Mouse (Mus musculus) ES-E14 (cell line): ENCODE results near the gene Dcaf11. TPM values are rescaled to one million over a fixed set of nuclear protein-coding genes. Genes with fewer than 3 reads are reported as not detected.

Source experiments
- DNase-seq: peaks from one replicate; pipeline ENCODE4 v3.0.0-alpha.2; 2013; ENCODE audit warnings: low read depth, low spot score
- H3K27ac ChIP-seq: 2 replicates; pipeline ENCODE4 v1.5.1; 2012; ENCODE audit warnings: low read depth, mild to moderate bottlenecking, low read length, moderate library complexity, mixed read lengths; ENCODE audit not compliant: poor library complexity, insufficient read depth, severe bottlenecking
- H3K36me3 ChIP-seq: 2 replicates; pipeline ENCODE4 v1.6.1; 2012; ENCODE audit warnings: mild to moderate bottlenecking, low read length, moderate library complexity, mixed read lengths; ENCODE audit not compliant: control insufficient read depth, poor library complexity, insufficient read depth, severe bottlenecking
- H3K4me1 ChIP-seq, 2 experiments: fragments of 150-350 bp in 1 of 2; sonication (generic) in 1 of 2; 2 replicates each; pipeline ENCODE4 v1.6.1; 2012; ENCODE audit warnings: low read length in 2 of 2, mild to moderate bottlenecking in 1 of 2, mixed read lengths in 1 of 2; ENCODE audit not compliant: control insufficient read depth in 2 of 2, insufficient read depth in 2 of 2, poor library complexity in 1 of 2
- H3K4me3 ChIP-seq, 2 experiments: fragments of 150-350 bp in 1 of 2; sonication (generic) in 1 of 2; 2 replicates each; pipeline ENCODE4 v1.5.1; 2012; ENCODE audit warnings: low read length in 2 of 2, low read depth in 1 of 2, mild to moderate bottlenecking in 1 of 2, mixed read lengths in 1 of 2; ENCODE audit not compliant: insufficient read depth in 1 of 2, poor library complexity in 1 of 2, severe bottlenecking in 1 of 2
- H3K9ac ChIP-seq: 2 replicates; pipeline ENCODE4 v1.6.1; 2012; ENCODE audit warnings: low read depth, mild to moderate bottlenecking, low read length, mixed read lengths; ENCODE audit not compliant: poor library complexity, insufficient read depth, severe bottlenecking
- H3K9me3 ChIP-seq: fragments of 150-350 bp; sonication (generic); 2 replicates; pipeline ENCODE4 v1.6.1; 2012; ENCODE audit warnings: low read depth, mild to moderate bottlenecking, low read length; ENCODE audit not compliant: control insufficient read depth, insufficient read depth
- CHD2 ChIP-seq: IDR thresholded peaks from 2 replicates; pipeline ENCODE4 v1.6.1; 2014; ENCODE audit warnings: mild to moderate bottlenecking, low read depth, low read length, inconsistent platforms
- HCFC1 ChIP-seq: IDR thresholded peaks from 2 replicates; pipeline ENCODE4 v1.6.1; 2012; ENCODE audit warnings: low read length, inconsistent platforms, borderline replicate concordance; ENCODE audit not compliant: insufficient read depth
- MAFK ChIP-seq: IDR thresholded peaks from 2 replicates; pipeline ENCODE4 v1.6.1; 2014; ENCODE audit warnings: mild to moderate bottlenecking, low read depth, low read length, inconsistent platforms; ENCODE audit not compliant: insufficient read depth
- ZC3H11A ChIP-seq: IDR thresholded peaks from 2 replicates; pipeline ENCODE4 v1.6.1; 2012; ENCODE audit warnings: low read depth, mild to moderate bottlenecking, inconsistent platforms, low read length, borderline replicate concordance
- ZNF384 ChIP-seq: IDR thresholded peaks from 2 replicates; pipeline ENCODE4 v1.6.1; 2012; ENCODE audit warnings: low read depth, low read length, inconsistent platforms
- in situ Hi-C, 2 experiments: fragments of 600-800 bp; cut with MboI; formaldehyde crosslinking; loops; one replicate each; pipeline ENCODE4 v1.15.1; 2025; ENCODE audit warnings: low sequenced_read_pairs in 2 of 2, inconsistent platforms in 1 of 2; ENCODE audit not compliant: unreplicated experiment in 2 of 2
- total RNA-seq: library from RNA; depleted of rRNA; stranded (reverse); fragments of 300-350 nt; gene quantifications from 2 replicates; pipeline ENCODE4 v1.2.3, GENCODE M21; 2012

Gene Dcaf11
- total RNA-seq, 1 experiment = 17.5 TPM

DNA sequence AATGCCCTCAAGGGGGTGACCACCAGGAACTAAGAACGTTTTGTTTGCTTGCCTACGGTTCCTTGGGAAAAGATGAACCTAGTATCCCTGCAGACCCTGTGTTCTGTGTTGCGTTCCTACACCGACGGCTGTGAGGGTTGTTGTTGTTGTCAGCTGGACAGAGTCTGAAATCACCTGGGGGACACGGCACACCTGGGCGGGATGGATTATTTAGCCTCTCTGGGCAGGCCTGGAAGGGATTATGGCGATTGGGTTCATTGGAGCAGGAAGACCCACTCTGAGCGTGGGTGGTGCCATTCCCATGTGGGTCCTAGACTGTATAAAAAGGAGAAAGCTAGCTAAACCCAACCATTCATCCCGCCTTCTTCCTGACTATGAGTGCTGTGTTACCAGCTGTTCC is 2.1 kb downstream of the Dcaf11 start:
- peaks cover 0 to 5% of the 10 kb centered on the region in 2 experiments; a peak in 1 of 4 replicates for H3K4me1 ChIP-seq
- no peak overlapping the region for H3K9ac ChIP-seq
- H3K9me3 ChIP-seq = no peaks in the 10 kb centered on the region
- peaks cover 15% of the 10 kb centered on the region; the same call in 1 of the 2 replicates for H3K36me3 ChIP-seq
- in situ Hi-C loops = no loop called here
- no peak for DNase-seq
- TF ChIP-seq ZNF384 = no peak
- no peak for TF ChIP-seq HCFC1
- TF ChIP-seq CHD2 = no peak
- TF ChIP-seq ZC3H11A = no peak
- no peak for TF ChIP-seq MAFK
- H3K4me3 ChIP-seq = no peak overlapping the region
- no peak overlapping the region for H3K27ac ChIP-seq

DNA sequence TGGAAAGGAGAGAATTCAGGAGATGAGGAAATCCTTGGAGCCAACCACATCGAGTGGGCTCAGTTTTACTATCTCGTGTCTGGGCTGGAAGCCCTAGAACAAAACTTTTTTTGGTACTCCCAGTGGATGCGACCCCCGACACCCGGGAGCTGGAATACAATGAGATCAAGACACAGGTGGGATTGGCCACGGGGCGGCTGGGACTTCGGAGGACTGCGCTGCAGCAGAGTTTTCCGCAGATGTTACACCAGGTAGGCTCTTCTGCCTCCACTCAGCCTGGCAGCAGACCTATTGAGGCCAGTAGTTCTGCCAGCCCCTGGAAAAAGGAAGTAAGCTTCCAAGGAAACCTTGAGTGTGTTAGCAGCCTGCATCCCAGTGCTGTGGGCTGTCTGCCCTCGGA is 3.4 kb downstream of the Dcaf11 start:
- H3K9me3 ChIP-seq = no peaks in the 10 kb centered on the region
- peaks cover 21% of the 10 kb centered on the region; the same call in 1 of the 2 replicates for H3K36me3 ChIP-seq
- H3K9ac ChIP-seq = no peak overlapping the region
- no peak overlapping the region for H3K27ac ChIP-seq
- in situ Hi-C loops = no loop called here
- DNase-seq = no peak
- H3K4me1 ChIP-seq = peaks cover 0 to 5% of the 10 kb centered on the region in 2 experiments; a peak in 1 of 4 replicates
- H3K4me3 ChIP-seq = no peak overlapping the region
- TF ChIP-seq ZNF384 = no peak
- no peak for TF ChIP-seq CHD2
- TF ChIP-seq ZC3H11A = no peak

DNA sequence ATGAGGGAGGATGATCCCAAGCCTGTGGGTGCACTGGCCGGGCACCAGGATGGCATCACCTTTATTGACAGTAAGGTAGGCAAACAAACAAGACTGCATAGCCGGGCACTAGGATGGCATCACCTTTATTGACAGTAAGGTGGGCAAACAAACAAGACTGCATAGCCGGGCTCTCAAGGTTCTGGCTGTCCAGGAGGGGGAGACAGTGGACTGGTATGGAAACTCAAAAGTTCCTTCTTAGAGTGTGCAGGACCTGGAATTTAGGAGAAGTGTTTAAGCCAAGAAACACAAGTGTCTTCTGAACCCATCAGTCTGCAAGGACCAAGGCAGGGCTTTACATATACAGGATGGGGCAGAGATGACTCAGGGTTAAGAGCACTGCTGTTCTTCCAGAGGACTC is 5.9 kb downstream of the Dcaf11 start:
- in situ Hi-C loops = no loop called here
- DNase-seq = no peak
- Histone ChIP-seq H3K27ac (no peak overlapping the region), H3K4me3 (no peak overlapping the region), H3K9me3 (no peaks in the 10 kb centered on the region), H3K36me3 (peaks cover 28% of the 10 kb centered on the region; the same call in 1 of the 2 replicates), H3K9ac (no peak overlapping the region), H3K4me1 (peaks cover 0 to 5% of the 10 kb centered on the region in 2 experiments; a peak in 1 of 4 replicates)
- TF ChIP-seq HCFC1 (no peak), ZNF384 (no peak), MAFK (no peak), CHD2 (no peak), ZC3H11A (no peak)

DNA sequence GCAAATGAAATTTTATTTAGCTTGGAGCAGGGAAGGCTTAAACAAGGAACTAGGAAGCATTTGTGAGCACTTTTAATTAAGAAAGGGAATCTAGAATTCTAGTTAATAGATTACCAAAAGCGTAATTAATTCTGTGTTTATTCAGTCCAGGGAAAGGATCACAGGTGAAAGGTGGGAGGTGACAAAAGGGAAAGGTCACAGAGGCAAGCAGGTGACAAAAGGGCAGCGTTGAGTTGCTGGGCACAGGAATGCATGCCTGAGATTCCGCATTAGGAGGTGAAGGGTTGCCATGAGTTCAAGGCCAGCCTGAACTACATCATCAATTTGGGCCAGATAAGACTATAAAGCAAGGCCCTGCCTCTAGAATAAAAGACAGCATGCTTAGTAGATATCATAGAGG is 7.7 kb downstream of the Dcaf11 start:
- no peaks in the 10 kb centered on the region for H3K9me3 ChIP-seq
- H3K27ac ChIP-seq = no peak overlapping the region
- H3K36me3 ChIP-seq = peaks cover 26% of the 10 kb centered on the region; the same call in 1 of the 2 replicates
- in situ Hi-C loops = no loop called here
- no peak overlapping the region for H3K4me3 ChIP-seq
- H3K9ac ChIP-seq = no peak overlapping the region
- H3K4me1 ChIP-seq = no peaks in the 10 kb centered on the region
- DNase-seq = no peak
- TF ChIP-seq ZNF384 = no peak
- no peak for TF ChIP-seq MAFK
- no peak for TF ChIP-seq CHD2
- no peak for TF ChIP-seq ZC3H11A
- no peak for TF ChIP-seq HCFC1

DNA sequence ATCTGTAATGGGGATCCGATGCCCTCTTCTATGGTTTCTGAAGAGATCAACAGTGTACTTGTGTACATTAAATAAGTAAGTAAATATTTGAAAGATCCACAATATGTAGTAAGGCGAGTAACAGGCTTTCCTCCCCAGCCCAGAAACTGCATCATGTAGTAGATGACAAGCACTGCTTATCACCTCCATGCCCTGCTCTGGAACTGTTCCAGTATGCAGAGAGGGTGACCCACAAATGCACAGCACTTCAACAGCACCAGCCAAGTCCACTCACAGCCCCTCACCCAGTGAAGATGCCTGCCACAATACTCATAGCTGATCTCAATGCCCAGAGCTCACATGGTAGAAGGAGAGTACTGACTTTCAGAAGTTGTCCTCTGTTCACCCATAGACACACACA is 10.8 kb downstream of the Dcaf11 start:
- no peak overlapping the region for H3K4me3 ChIP-seq
- H3K36me3 ChIP-seq = peaks cover 20% of the 10 kb centered on the region; the same call in 1 of the 2 replicates
- no peak for TF ChIP-seq ZC3H11A
- TF ChIP-seq CHD2 = no peak
- no peak for TF ChIP-seq MAFK
- TF ChIP-seq ZNF384 = no peak
- no peak for TF ChIP-seq HCFC1
- in situ Hi-C loops = no loop called here
- H3K9ac ChIP-seq = no peak overlapping the region
- no peak for DNase-seq
- H3K4me1 ChIP-seq = peaks cover 0 to 5% of the 10 kb centered on the region in 2 experiments; a peak in 1 of 4 replicates
- no peak overlapping the region for H3K27ac ChIP-seq
- H3K9me3 ChIP-seq = no peaks in the 10 kb centered on the region
